ENCODE assay signal across 8 mouse cellular contexts in the genomic region with DNA sequence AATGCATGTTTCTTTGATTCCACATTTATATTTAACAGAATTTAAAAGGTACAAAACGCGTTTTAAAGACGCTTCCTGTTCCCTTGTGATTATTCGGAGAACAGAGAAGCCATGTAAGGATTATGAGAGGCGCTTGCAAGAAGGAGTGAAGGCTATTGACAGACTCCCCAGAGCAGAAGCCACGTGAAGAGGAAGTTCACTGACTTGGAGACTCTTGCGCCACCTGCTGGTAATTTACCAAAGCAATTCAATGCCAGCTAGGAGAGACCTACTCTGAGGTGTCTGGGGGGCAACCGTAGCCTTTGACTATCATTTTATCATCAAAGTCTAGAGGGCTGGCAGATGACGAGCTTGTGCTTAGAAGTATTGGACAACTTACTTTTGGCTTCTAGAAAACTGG.
DNase-seq lines count a peak whose midpoint lies in the region; ATAC-seq and TF ChIP-seq lines count a peak whose summit lies in the region.
"Had no signal": no experiment of that assay in that cellular context is flagged by ENCODE, and none has a peak within 500 bp of the region (broad histone marks: within the 10 kb centered on the region; RNA-seq: fewer than 3 reads in every experiment).

No protein-coding gene starts in this region.

- no peaks in the 10 kb centered on the region for H3K9me3 ChIP-seq in MEL (replicated peaks; ENCODE audit: insufficient read depth, low read length)
- no peaks in the 10 kb centered on the region for H3K9me3 ChIP-seq in embryonic facial prominence, embryonic 11.5 days (replicated peaks; ENCODE audit: control insufficient read depth, low read length)
- H3K9me3 ChIP-seq in hindbrain, embryonic 12.5 days (replicated peaks), result no peaks in the 10 kb centered on the region
- H3K9me3 ChIP-seq in midbrain, embryonic 11.5 days (ENCODE audit: control insufficient read depth, low read length), result no peaks in the 10 kb centered on the region
- H3K9me3 ChIP-seq: liver, embryonic 15.5 days had no signal

- H3K27ac ChIP-seq in MEL (ENCODE audit: control insufficient read depth, low read depth, low read length), result no peak overlapping the region
- no peak overlapping the region for H3K27ac ChIP-seq in embryonic facial prominence, embryonic 11.5 days (replicated peaks; ENCODE audit: low read depth, low read length)
- no peak overlapping the region for H3K27ac ChIP-seq in hindbrain, embryonic 12.5 days
- no peak overlapping the region for H3K27ac ChIP-seq in midbrain, embryonic 11.5 days (ENCODE audit: low read depth, low read length)
- H3K27ac ChIP-seq: liver, embryonic 15.5 days had no signal

- DNase-seq in MEL (ENCODE audit: low read depth, low spot score), result peak; percentile 77
- peak; percentile 82 for DNase-seq in adrenal gland, postnatal 14 days
- DNase-seq in embryonic facial prominence, embryonic 11.5 days (ENCODE audit: low spot score), result peak; percentile 84
- peak; percentile 68 to 78 for DNase-seq in left cerebral cortex, adult 18-20 months (ENCODE audit: low spot score in 2 of 2)
- peak; percentile 96 for DNase-seq in midbrain, embryonic 11.5 days (ENCODE audit: low spot score, missing footprints)
- peak; percentile 24 to 68 for DNase-seq in spleen, postnatal 14 days (ENCODE audit: low spot score in 2 of 2)

- no peaks in the 10 kb centered on the region for H3K36me3 ChIP-seq in MEL (ENCODE audit: control insufficient read depth in 1 of 2, insufficient read depth in 2 of 2, low read length in 2 of 2)
- H3K36me3 ChIP-seq in embryonic facial prominence, embryonic 11.5 days (replicated peaks; ENCODE audit: control insufficient read depth, insufficient read depth, low read depth, low read length), result no peaks in the 10 kb centered on the region
- H3K36me3 ChIP-seq in hindbrain, embryonic 12.5 days, result no peaks in the 10 kb centered on the region
- H3K36me3 ChIP-seq in midbrain, embryonic 11.5 days (ENCODE audit: control insufficient read depth, insufficient read depth, low read length), result no peaks in the 10 kb centered on the region
- H3K36me3 ChIP-seq: liver, embryonic 15.5 days had no signal

- H3K4me1 ChIP-seq in MEL (ENCODE audit: control insufficient read depth in 1 of 2, insufficient read depth in 2 of 2, low read length in 2 of 2), result no peaks in the 10 kb centered on the region
- no peaks in the 10 kb centered on the region for H3K4me1 ChIP-seq in embryonic facial prominence, embryonic 11.5 days (ENCODE audit: control insufficient read depth, insufficient read depth, low read length)
- H3K4me1 ChIP-seq in hindbrain, embryonic 12.5 days, result no peaks in the 10 kb centered on the region
- no peaks in the 10 kb centered on the region for H3K4me1 ChIP-seq in midbrain, embryonic 11.5 days (ENCODE audit: control insufficient read depth, insufficient read depth, low read length)
- H3K4me1 ChIP-seq: liver, embryonic 15.5 days had no signal

- ATAC-seq in embryonic facial prominence, embryonic 11.5 days (replicated peaks; ENCODE audit: insufficient number of reproducible peaks, low FRiP score, low TSS enrichment, low read depth), result no peak
- ATAC-seq in hindbrain, embryonic 12.5 days (ENCODE audit: low FRiP score), result 0 out of 2 replicates have a peak, but pooled peaks have one; percentile 52
- ATAC-seq in midbrain, embryonic 11.5 days (ENCODE audit: low FRiP score), result peak; percentile 76; the same call in 1 of the 2 replicates

- WGBS in embryonic facial prominence, embryonic 11.5 days, result 23% methylated on average over 9 of the region's 9 CpGs
- WGBS in hindbrain, embryonic 12.5 days, result 29% methylated on average over 9 of the region's 9 CpGs
- 26% methylated on average over 9 of the region's 9 CpGs for WGBS in midbrain, embryonic 11.5 days

- H3K79me2 ChIP-seq in MEL (ENCODE audit: control insufficient read depth, insufficient read depth, low read length, poor library complexity), result no peaks in the 10 kb centered on the region

- H3K9ac ChIP-seq in MEL (ENCODE audit: control insufficient read depth, low read depth, low read length, poor library complexity, severe bottlenecking), result no peak overlapping the region
- H3K9ac ChIP-seq in embryonic facial prominence, embryonic 11.5 days (replicated peaks; ENCODE audit: low read length), result no peak overlapping the region
- H3K9ac ChIP-seq in hindbrain, embryonic 12.5 days, result no peak overlapping the region
- no peak overlapping the region for H3K9ac ChIP-seq in midbrain, embryonic 11.5 days (ENCODE audit: low read length)
- H3K9ac ChIP-seq: liver, embryonic 15.5 days had no signal

- H3K4me2 ChIP-seq in embryonic facial prominence, embryonic 11.5 days (ENCODE audit: low read depth, low read length), result no peak overlapping the region
- no peak overlapping the region for H3K4me2 ChIP-seq in hindbrain, embryonic 12.5 days (replicated peaks)
- no peak overlapping the region for H3K4me2 ChIP-seq in midbrain, embryonic 11.5 days
- H3K4me2 ChIP-seq: liver, embryonic 15.5 days had no signal

- TF ChIP-seq POLR2A in MEL (IDR thresholded peaks at IDR 0.05; ENCODE audit: control insufficient read depth in 1 of 2, insufficient read depth in 1 of 2, low read depth in 1 of 2, low read length in 2 of 2, poor library complexity in 1 of 2), result no peak

- peak; percentile 74 for TF ChIP-seq RAD21 in MEL (IDR thresholded peaks at IDR 0.05; ENCODE audit: low read depth, low read length)

- TF ChIP-seq EP300 in MEL (IDR thresholded peaks at IDR 0.05; ENCODE audit: low read depth in 1 of 2, low read length in 2 of 2), result no peak

- TF ChIP-seq CTCF in MEL (IDR thresholded peaks at IDR 0.05 in 2 of 3, conservative IDR thresholded peaks at IDR 0.05 in 1 of 3; ENCODE audit: control insufficient read depth in 1 of 3, insufficient read depth in 1 of 3, low read depth in 2 of 3, low read length in 3 of 3, poor library complexity in 1 of 3, severe bottlenecking in 1 of 3), result peak; percentile 62 to 83 (median 74)

- H3K27me3 ChIP-seq in MEL (ENCODE audit: control insufficient read depth in 1 of 2, insufficient read depth in 2 of 2, low read length in 2 of 2), result no peaks in the 10 kb centered on the region
- H3K27me3 ChIP-seq in embryonic facial prominence, embryonic 11.5 days (ENCODE audit: control insufficient read depth, insufficient read depth, low read length), result no peaks in the 10 kb centered on the region
- no peaks in the 10 kb centered on the region for H3K27me3 ChIP-seq in hindbrain, embryonic 12.5 days
- H3K27me3 ChIP-seq in midbrain, embryonic 11.5 days (ENCODE audit: control insufficient read depth, insufficient read depth, low read length), result no peaks in the 10 kb centered on the region
- H3K27me3 ChIP-seq: liver, embryonic 15.5 days had no signal

- H3K4me3 ChIP-seq in MEL (ENCODE audit: control insufficient read depth in 1 of 2, insufficient read depth in 1 of 2, low read depth in 2 of 2, low read length in 2 of 2), result no peak overlapping the region
- no peak overlapping the region for H3K4me3 ChIP-seq in embryonic facial prominence, embryonic 11.5 days (ENCODE audit: low read depth, low read length)
- no peak overlapping the region for H3K4me3 ChIP-seq in hindbrain, embryonic 12.5 days
- no peak overlapping the region for H3K4me3 ChIP-seq in midbrain, embryonic 11.5 days (ENCODE audit: low read depth, low read length)
- H3K4me3 ChIP-seq: liver, embryonic 15.5 days had no signal

TF ChIP-seq in MEL, 35 proteins besides CTCF, POLR2A, EP300 and RAD21:
- no peak for TF ChIP-seq TBP (IDR thresholded peaks at IDR 0.05; ENCODE audit: low read depth, low read length)
- no peak for TF ChIP-seq ZMIZ1 (IDR thresholded peaks at IDR 0.05; ENCODE audit: low read depth, low read length)
- no peak for TF ChIP-seq MAZ (IDR thresholded peaks at IDR 0.05; ENCODE audit: low read depth, low read length)
- TF ChIP-seq SMC3 (IDR thresholded peaks at IDR 0.05; ENCODE audit: low read depth, low read length), result peak; percentile 92
- no peak for TF ChIP-seq RCOR1 (IDR thresholded peaks at IDR 0.05; ENCODE audit: low read depth, low read length)
- no peak for TF ChIP-seq GABPA (IDR thresholded peaks at IDR 0.05; ENCODE audit: low read depth, low read length)
- TF ChIP-seq NRF1 (IDR thresholded peaks at IDR 0.05; ENCODE audit: insufficient read depth, low read depth, low read length, poor library complexity, severe bottlenecking), result no peak
- TF ChIP-seq MEF2A (IDR thresholded peaks at IDR 0.05; ENCODE audit: extremely low read depth, insufficient replicate concordance, low read depth, low read length, poor library complexity, severe bottlenecking), result no peak
- TF ChIP-seq ZKSCAN1 (IDR thresholded peaks at IDR 0.05; ENCODE audit: low read depth, low read length), result no peak
- TF ChIP-seq MAFK (IDR thresholded peaks at IDR 0.05; ENCODE audit: borderline replicate concordance, low read depth, low read length), result no peak
- TF ChIP-seq E2F4 (IDR thresholded peaks at IDR 0.05; ENCODE audit: borderline replicate concordance, low read depth, low read length), result no peak
- peak; percentile 71 for TF ChIP-seq ZC3H11A (IDR thresholded peaks at IDR 0.05; ENCODE audit: low read depth, low read length)
- no peak for TF ChIP-seq CHD2 (IDR thresholded peaks at IDR 0.05; ENCODE audit: low read length)
- peak; percentile 65; the same call in 1 of the 2 replicates for TF ChIP-seq USF1 (IDR thresholded peaks at IDR 0.05; ENCODE audit: low read depth, low read length)
- TF ChIP-seq ZNF384 (IDR thresholded peaks at IDR 0.05; ENCODE audit: low read depth, low read length), result no peak
- no peak for TF ChIP-seq TCF12 (IDR thresholded peaks at IDR 0.05; ENCODE audit: low read depth, low read length)
- TF ChIP-seq MYC (IDR thresholded peaks at IDR 0.05; ENCODE audit: low read depth, low read length), result no peak
- TF ChIP-seq SIN3A (IDR thresholded peaks at IDR 0.05; ENCODE audit: low read length), result no peak

Comparison
In these comparisons a context has a peak if more than half of its experiments do, and no peak if none do; other contexts are left out.
1. DNase-seq: peak in every context shown above with its lines; median percentile 96 in midbrain, embryonic 11.5 days; 84 in embryonic facial prominence, embryonic 11.5 days; 82 in adrenal gland, postnatal 14 days; 77 in MEL; 73 in left cerebral cortex, adult 18-20 months; 46 in spleen, postnatal 14 days.